ENCODE assay signal across 28 mouse cellular contexts in the genomic region with DNA sequence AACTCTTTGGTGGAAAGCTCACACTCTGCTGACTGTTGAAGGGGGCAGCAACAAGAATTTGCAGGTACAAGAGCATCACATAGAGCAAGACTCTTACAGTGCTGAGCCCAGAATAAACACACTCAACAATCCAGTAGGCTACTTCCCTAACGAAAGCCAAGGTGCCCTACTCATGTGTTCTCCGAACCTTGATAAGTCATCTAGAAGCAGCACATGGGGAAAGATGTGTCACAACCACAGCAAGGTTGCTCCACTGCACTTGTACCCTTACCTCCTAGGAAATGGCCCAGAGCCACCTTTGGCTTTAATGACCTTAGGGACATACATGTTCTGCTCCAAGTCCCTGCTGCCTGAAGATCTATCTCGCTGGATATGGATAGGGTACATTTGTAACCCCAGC.
A peak's percentile ranks its signal among the peaks of the same experiment; 100 is the strongest.
DNase-seq lines count a peak whose midpoint lies in the region; ATAC-seq and TF ChIP-seq lines count a peak whose summit lies in the region.
"Had no signal": no experiment of that assay in that cellular context is flagged by ENCODE, and none has a peak within 500 bp of the region (broad histone marks: within the 10 kb centered on the region; RNA-seq: fewer than 3 reads in every experiment).

No protein-coding gene starts in this region.

- no peak overlapping the region for H3K4me2 ChIP-seq in forebrain, embryonic 12.5 days
- H3K4me2 ChIP-seq in forebrain, postnatal 0 days (ENCODE audit: low read depth) = no peak overlapping the region
- H3K4me2 ChIP-seq in heart, embryonic 12.5 days = no peak overlapping the region
- H3K4me2 ChIP-seq in lung, postnatal 0 days (replicated peaks; ENCODE audit: low read depth, low read length) = no peak overlapping the region
- H3K4me2 ChIP-seq: heart, embryonic 11.5 days; heart, embryonic 15.5 days; hindbrain, embryonic 13.5 days; intestine, embryonic 15.5 days had no signal

- peak; percentile 64 for TF ChIP-seq EP300 in lung, postnatal 0 days (IDR thresholded peaks at IDR 0.05)

- no peak overlapping the region for H3K4me3 ChIP-seq in forebrain, embryonic 12.5 days (replicated peaks)
- H3K4me3 ChIP-seq in forebrain, postnatal 0 days (ENCODE audit: low read depth, low read length) = no peak overlapping the region
- no peak overlapping the region for H3K4me3 ChIP-seq in heart, embryonic 12.5 days
- H3K4me3 ChIP-seq in lung, postnatal 0 days (ENCODE audit: low read depth, low read length) = no peak overlapping the region
- no peak overlapping the region for H3K4me3 ChIP-seq in thymus, adult 2 months (ENCODE audit: control insufficient read depth, insufficient read depth, low read length)
- H3K4me3 ChIP-seq: forebrain, embryonic 10.5 days; heart, embryonic 15.5 days; hindbrain, embryonic 10.5 days; hindbrain, embryonic 13.5 days; intestine, embryonic 15.5 days had no signal

- WGBS in forebrain, embryonic 12.5 days = 88% methylated on average over 3 of the region's 3 CpGs
- whole genome bisulfite sequencing in forebrain, postnatal 0 days = 91% methylated on average over 3 of the region's 3 CpGs
- WGBS in heart, embryonic 12.5 days = 77% methylated on average over 3 of the region's 3 CpGs
- 62% methylated on average over 3 of the region's 3 CpGs for WGBS in lung, postnatal 0 days
- 90% methylated on average over 3 of the region's 3 CpGs for WGBS in thymus, adult 2 months

- no peaks in the 10 kb centered on the region for H3K9me3 ChIP-seq in forebrain, embryonic 12.5 days
- no peaks in the 10 kb centered on the region for H3K9me3 ChIP-seq in forebrain, postnatal 0 days (ENCODE audit: low read length)
- H3K9me3 ChIP-seq in heart, embryonic 12.5 days (replicated peaks) = no peaks in the 10 kb centered on the region
- no peaks in the 10 kb centered on the region for H3K9me3 ChIP-seq in lung, postnatal 0 days (ENCODE audit: low read length)
- H3K9me3 ChIP-seq: heart, embryonic 15.5 days; hindbrain, embryonic 10.5 days; hindbrain, embryonic 13.5 days; intestine, embryonic 15.5 days had no signal

- H3K27me3 ChIP-seq in forebrain, embryonic 12.5 days = no peaks in the 10 kb centered on the region
- no peaks in the 10 kb centered on the region for H3K27me3 ChIP-seq in forebrain, postnatal 0 days (ENCODE audit: insufficient read depth, low read length)
- H3K27me3 ChIP-seq in heart, embryonic 12.5 days (replicated peaks) = no peaks in the 10 kb centered on the region
- H3K27me3 ChIP-seq in lung, postnatal 0 days (replicated peaks; ENCODE audit: insufficient read depth, low read length) = no peaks in the 10 kb centered on the region
- no peaks in the 10 kb centered on the region for H3K27me3 ChIP-seq in thymus, adult 2 months (ENCODE audit: control insufficient read depth, insufficient read depth, low read length)
- H3K27me3 ChIP-seq: CH12.LX; heart, embryonic 15.5 days; hindbrain, embryonic 13.5 days; intestine, embryonic 15.5 days; Patski had no signal

- no peak for TF ChIP-seq CTCF in forebrain, postnatal 0 days (IDR thresholded peaks at IDR 0.05; ENCODE audit: low read depth)
- no peak for TF ChIP-seq CTCF in lung, postnatal 0 days (IDR thresholded peaks at IDR 0.05)
- TF ChIP-seq CTCF in thymus, adult 2 months (IDR thresholded peaks at IDR 0.05; ENCODE audit: borderline replicate concordance, control insufficient read depth, extremely low read depth, insufficient read depth, low read length, poor library complexity) = no peak

- no peak overlapping the region for H3K9ac ChIP-seq in forebrain, embryonic 12.5 days
- H3K9ac ChIP-seq in forebrain, postnatal 0 days = no peak overlapping the region
- no peak overlapping the region for H3K9ac ChIP-seq in heart, embryonic 12.5 days
- H3K9ac ChIP-seq in lung, postnatal 0 days (replicated peaks; ENCODE audit: low read depth) = no peak overlapping the region
- H3K9ac ChIP-seq: heart, embryonic 15.5 days; hindbrain, embryonic 13.5 days; intestine, embryonic 15.5 days had no signal

- DNase-seq in forebrain, postnatal 0 days = no peak
- peak; percentile 82 for DNase-seq in heart, adult 11 months
- peak; percentile 85 for DNase-seq in lung, postnatal 0 days (ENCODE audit: low spot score)
- DNase-seq in lung, postnatal 25 days (ENCODE audit: low spot score) = no peak
- DNase-seq in thymus, adult 2 months = no peak
- DNase-seq: adrenal gland, postnatal 10 days; B cell, adult 2 months; cerebellum, adult 11-12 months; cerebellum, adult 8-10 months; cerebellum, postnatal 10 days; cerebellum, postnatal 36 days; embryo, embryonic 11 days; gastrocnemius, postnatal 10 days; gastrocnemius, postnatal 36 days; heart, postnatal 10 days; heart, postnatal 36 days had no signal

- no peak for TF ChIP-seq POLR2A in thymus, adult 2 months (IDR thresholded peaks at IDR 0.05; ENCODE audit: control insufficient read depth, extremely low read depth, insufficient read depth, low read length, poor library complexity)

- no peak for ATAC-seq in forebrain, embryonic 12.5 days (ENCODE audit: low FRiP score)
- no peak for ATAC-seq in forebrain, postnatal 0 days
- ATAC-seq in heart, embryonic 12.5 days (ENCODE audit: insufficient number of reproducible peaks, low FRiP score) = no peak
- ATAC-seq in lung, postnatal 0 days = peak; percentile 70
- ATAC-seq: hindbrain, embryonic 16.5 days; intestine, embryonic 15.5 days; Patski had no signal

- peaks cover 55% of the 10 kb centered on the region for H3K4me1 ChIP-seq in forebrain, embryonic 12.5 days
- peaks cover 29% of the 10 kb centered on the region for H3K4me1 ChIP-seq in forebrain, postnatal 0 days (ENCODE audit: insufficient read depth)
- peaks cover 38% of the 10 kb centered on the region for H3K4me1 ChIP-seq in heart, embryonic 12.5 days (replicated peaks)
- H3K4me1 ChIP-seq in lung, postnatal 0 days (ENCODE audit: insufficient read depth, low read depth, low read length) = peaks cover 12% of the 10 kb centered on the region; the same call in 1 of the 2 replicates
- no peaks in the 10 kb centered on the region for H3K4me1 ChIP-seq in thymus, adult 2 months (replicated peaks; ENCODE audit: control insufficient read depth, insufficient read depth, low read length)

- H3K27ac ChIP-seq in forebrain, embryonic 12.5 days = peak overlapping the region; percentile 53; the same call in 1 of the 2 replicates
- H3K27ac ChIP-seq in forebrain, postnatal 0 days (ENCODE audit: low read depth, low read length) = no peak overlapping the region
- no peak overlapping the region for H3K27ac ChIP-seq in heart, embryonic 12.5 days (ENCODE audit: poor library complexity, severe bottlenecking)
- peak overlapping the region; percentile 65; the same call in 1 of the 2 replicates for H3K27ac ChIP-seq in lung, postnatal 0 days (ENCODE audit: low read length)
- no peak overlapping the region for H3K27ac ChIP-seq in thymus, adult 2 months (ENCODE audit: control insufficient read depth, insufficient read depth, low read length)
- H3K27ac ChIP-seq: forebrain, embryonic 10.5 days; heart, embryonic 15.5 days; hindbrain, embryonic 10.5 days; hindbrain, embryonic 13.5 days; intestine, embryonic 15.5 days had no signal

- H3K36me3 ChIP-seq in forebrain, embryonic 12.5 days (replicated peaks) = no peaks in the 10 kb centered on the region
- no peaks in the 10 kb centered on the region for H3K36me3 ChIP-seq in forebrain, postnatal 0 days (ENCODE audit: insufficient read depth)
- H3K36me3 ChIP-seq in heart, embryonic 12.5 days = no peaks in the 10 kb centered on the region
- H3K36me3 ChIP-seq in lung, postnatal 0 days (ENCODE audit: insufficient read depth, low read length) = no peaks in the 10 kb centered on the region
- H3K36me3 ChIP-seq in thymus, adult 2 months (ENCODE audit: control insufficient read depth, insufficient read depth, low read length) = no peaks in the 10 kb centered on the region
- H3K36me3 ChIP-seq: G1E; heart, embryonic 15.5 days; hindbrain, embryonic 13.5 days; intestine, embryonic 15.5 days had no signal

Comparison
In these comparisons a context has a peak if more than half of its experiments do, and no peak if none do; other contexts are left out.
1. H3K27ac ChIP-seq: peak in forebrain, embryonic 12.5 days (single experiment) and lung, postnatal 0 days (single experiment); none in forebrain, postnatal 0 days (single experiment), heart, embryonic 12.5 days (single experiment) and thymus, adult 2 months (single experiment).
2. DNase-seq: peak in heart, adult 11 months (single experiment) and lung, postnatal 0 days (single experiment); none in forebrain, postnatal 0 days (single experiment), lung, postnatal 25 days (single experiment) and thymus, adult 2 months (single experiment).